Mouse (Mus musculus): ENCODE data around the gene Esp34. TPM values are rescaled to one million over a fixed set of nuclear protein-coding genes. Genes with fewer than 3 reads are reported as not detected.

The Esp34 gene
- not detected for total RNA-seq (2021)
- long read RNA-seq, experiment 1, result 0 reads
- long read RNA-seq, experiment 2, result 0 reads

DNA sequence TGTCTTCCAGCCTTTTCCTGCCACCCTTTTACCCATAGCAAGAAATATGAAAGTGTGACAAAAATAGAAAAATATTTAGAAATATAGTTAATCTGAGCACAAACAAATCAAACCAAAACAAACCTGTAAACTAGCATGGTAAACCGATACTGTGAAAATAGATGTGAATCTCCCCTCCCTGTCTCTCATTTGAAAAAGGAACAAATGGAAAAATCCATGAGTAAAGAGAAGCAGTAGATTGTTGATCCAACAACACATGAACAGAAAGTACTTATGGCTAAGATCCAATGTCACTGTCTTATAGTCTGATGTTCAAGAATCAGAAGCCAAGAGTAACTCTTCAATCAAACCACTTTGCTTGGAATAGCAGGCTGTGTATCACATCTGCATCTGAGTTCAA, at the start of gene Esp34:
Gene Esp34, plus strand, starts transcription at position 301 of the 400 bp plus-strand sequence.
- no peak for DNase-seq
- intact Hi-C loops (cut with DNase I), result no loop called here

DNA sequence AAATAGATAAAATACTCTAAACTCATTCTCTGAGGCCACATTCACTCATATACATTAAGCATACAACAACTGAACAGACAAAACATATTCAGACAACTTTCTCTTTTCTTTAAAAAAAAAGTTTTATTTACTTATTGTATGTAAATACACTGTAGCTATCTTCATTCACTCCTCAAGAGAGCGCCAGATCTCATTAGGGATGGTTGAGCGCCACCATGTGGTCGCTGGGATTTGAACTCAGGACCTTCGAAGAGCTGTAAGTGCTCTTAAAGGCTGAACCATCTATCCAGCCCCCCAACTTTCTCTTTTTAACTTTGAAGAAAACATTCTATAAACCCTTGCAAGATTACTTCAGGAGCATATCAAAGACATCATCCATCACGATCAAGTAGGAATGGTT, 8.5 kb downstream of the Esp34 start:
- DNase-seq, result no peak
- intact Hi-C loops (cut with DNase I), result no loop called here

Other genes starting within 250 kb of the Esp34 start
- gene Olfr137, start 246.6 kb upstream of the Esp34 start, total RNA-seq (2021), result not detected
- gene Olfr136, start 224.4 kb upstream of the Esp34 start, total RNA-seq (2021), result not detected
- gene Esp36, start 134.0 kb upstream of the Esp34 start, total RNA-seq (2021), result not detected
- gene Esp31, start 85.3 kb downstream of the Esp34 start, total RNA-seq (2021), result not detected

Measured in gastrocnemius, postnatal 36 days (tissue).